In the genomic region with DNA sequence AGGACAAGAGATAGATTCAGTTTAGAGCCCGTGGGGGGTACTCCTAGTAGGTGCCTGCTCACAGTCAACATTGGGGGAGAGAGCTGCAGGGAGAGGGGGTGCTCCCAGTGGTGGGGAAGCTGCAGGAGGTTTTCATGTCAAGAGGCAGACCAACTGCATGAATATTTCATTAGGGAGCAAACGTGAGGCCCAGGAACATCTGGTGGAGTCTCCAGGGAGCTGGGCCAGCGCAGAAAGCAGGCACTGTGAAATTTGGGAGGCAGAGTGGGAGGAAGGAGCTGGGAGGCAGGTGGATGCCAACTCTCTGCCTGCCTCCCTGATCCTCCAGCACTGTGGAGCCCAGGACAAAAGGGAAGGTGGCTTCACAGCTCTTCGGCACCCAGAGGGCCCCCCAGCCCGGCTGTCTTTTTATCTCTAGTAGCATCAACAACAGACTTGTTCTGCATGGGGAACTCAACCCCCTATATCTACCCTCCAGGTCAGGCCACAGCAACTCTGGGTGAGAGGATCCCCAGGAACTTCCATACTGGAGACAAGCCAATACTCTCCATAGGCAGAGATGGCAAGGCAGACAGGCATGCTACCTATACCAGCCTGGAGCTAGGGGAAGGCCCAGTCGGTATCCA, we compare ENCODE assay signal across 16 mouse cellular contexts. TPM values are rescaled to one million over a fixed set of nuclear protein-coding genes. Genes with fewer than 3 reads are reported as not detected.
DNase-seq lines count a peak whose midpoint lies in the region; ATAC-seq and TF ChIP-seq lines count a peak whose summit lies in the region.
"Had no signal": no experiment of that assay in that cellular context is flagged by ENCODE, and none has a peak within 500 bp of the region (broad histone marks: within the 10 kb centered on the region; RNA-seq: fewer than 3 reads in every experiment).

No protein-coding gene starts in this region.

- H3K9me3 ChIP-seq in embryonic facial prominence, embryonic 15.5 days (replicated peaks) = no peaks in the 10 kb centered on the region
- H3K9me3 ChIP-seq in embryonic facial prominence, embryonic 10.5 days = no peaks in the 10 kb centered on the region
- H3K9me3 ChIP-seq in hindbrain, postnatal 0 days (ENCODE audit: low read length) = no peaks in the 10 kb centered on the region
- no peaks in the 10 kb centered on the region for H3K9me3 ChIP-seq in kidney, embryonic 15.5 days (replicated peaks)
- H3K9me3 ChIP-seq: embryonic facial prominence, embryonic 13.5 days; heart, embryonic 13.5 days had no signal

- H3K27me3 ChIP-seq in embryonic facial prominence, embryonic 15.5 days = peaks cover 21% of the 10 kb centered on the region
- H3K27me3 ChIP-seq in embryonic facial prominence, embryonic 10.5 days (replicated peaks; ENCODE audit: low read depth, poor library complexity, severe bottlenecking) = peaks cover 59% of the 10 kb centered on the region
- no peaks in the 10 kb centered on the region for H3K27me3 ChIP-seq in hindbrain, postnatal 0 days (ENCODE audit: insufficient read depth, low read length)
- H3K27me3 ChIP-seq in kidney, embryonic 15.5 days = peaks cover 64% of the 10 kb centered on the region
- H3K27me3 ChIP-seq: CH12.LX had no signal

- no peak for ATAC-seq in embryonic facial prominence, embryonic 15.5 days (ENCODE audit: insufficient number of reproducible peaks, low FRiP score, low TSS enrichment, low read depth)
- no peak for ATAC-seq in hindbrain, postnatal 0 days
- ATAC-seq in kidney, embryonic 15.5 days (replicated peaks; ENCODE audit: low FRiP score) = no peak

- no peak overlapping the region for H3K4me3 ChIP-seq in embryonic facial prominence, embryonic 15.5 days (replicated peaks)
- H3K4me3 ChIP-seq in embryonic facial prominence, embryonic 10.5 days = no peak overlapping the region
- H3K4me3 ChIP-seq in hindbrain, postnatal 0 days (ENCODE audit: low read length) = no peak overlapping the region
- H3K4me3 ChIP-seq in kidney, embryonic 15.5 days (replicated peaks) = no peak overlapping the region
- H3K4me3 ChIP-seq: embryonic facial prominence, embryonic 13.5 days; heart, embryonic 13.5 days had no signal

- 0 out of 2 replicates have a peak overlapping the region, but pooled peaks have one; percentile 3 for H3K27ac ChIP-seq in embryonic facial prominence, embryonic 15.5 days (replicated peaks)
- no peak overlapping the region for H3K27ac ChIP-seq in embryonic facial prominence, embryonic 10.5 days (replicated peaks)
- H3K27ac ChIP-seq in hindbrain, postnatal 0 days = no peak overlapping the region
- H3K27ac ChIP-seq in kidney, embryonic 15.5 days = no peak overlapping the region
- H3K27ac ChIP-seq: embryonic facial prominence, embryonic 13.5 days; heart, embryonic 13.5 days; liver, embryonic 14.5 days had no signal

- no peak overlapping the region for H3K9ac ChIP-seq in embryonic facial prominence, embryonic 15.5 days
- no peak overlapping the region for H3K9ac ChIP-seq in hindbrain, postnatal 0 days (replicated peaks; ENCODE audit: low read length)
- H3K9ac ChIP-seq in kidney, embryonic 15.5 days = no peak overlapping the region
- H3K9ac ChIP-seq: embryonic facial prominence, embryonic 13.5 days; heart, embryonic 13.5 days; liver, embryonic 14.5 days had no signal

- no peak for TF ChIP-seq CTCF in hindbrain, postnatal 0 days (IDR thresholded peaks at IDR 0.05; ENCODE audit: low read depth)

- no peaks in the 10 kb centered on the region for H3K36me3 ChIP-seq in embryonic facial prominence, embryonic 15.5 days
- no peaks in the 10 kb centered on the region for H3K36me3 ChIP-seq in embryonic facial prominence, embryonic 10.5 days (replicated peaks)
- H3K36me3 ChIP-seq in hindbrain, postnatal 0 days (ENCODE audit: insufficient read depth, low read length) = no peaks in the 10 kb centered on the region
- H3K36me3 ChIP-seq in kidney, embryonic 15.5 days = no peaks in the 10 kb centered on the region
- H3K36me3 ChIP-seq: embryonic facial prominence, embryonic 13.5 days; heart, embryonic 13.5 days had no signal

- no peak for DNase-seq in embryonic facial prominence, embryonic 10.5 days (ENCODE audit: low spot score)
- peak; percentile 43 for DNase-seq in right cerebral cortex, postnatal 25 days
- no peak for DNase-seq in right cerebral cortex, postnatal 36 days (ENCODE audit: low spot score in 2 of 2)
- DNase-seq in hindbrain, postnatal 0 days (ENCODE audit: low spot score) = no peak
- DNase-seq in adrenal gland, adult (ENCODE audit: inconsistent age in 2 of 2, low spot score in 1 of 2) = no peak
- no peak for DNase-seq in thymus, postnatal 25 days
- DNase-seq: adrenal gland, postnatal 10 days; cerebellum, postnatal 25 days; lung, postnatal 10 days; thymus, postnatal 14 days had no signal

- 42% methylated on average over 6 of the region's 6 CpGs for WGBS in embryonic facial prominence, embryonic 15.5 days
- 62% methylated on average over 6 of the region's 6 CpGs for WGBS in embryonic facial prominence, embryonic 10.5 days
- 29% methylated on average over 6 of the region's 6 CpGs for WGBS in hindbrain, postnatal 0 days
- WGBS in kidney, embryonic 15.5 days = 64% methylated on average over 6 of the region's 6 CpGs

- no peak overlapping the region for H3K4me2 ChIP-seq in embryonic facial prominence, embryonic 15.5 days (replicated peaks)
- peak overlapping the region; percentile 52 for H3K4me2 ChIP-seq in hindbrain, postnatal 0 days (ENCODE audit: low read depth, low read length)
- no peak overlapping the region for H3K4me2 ChIP-seq in kidney, embryonic 15.5 days
- H3K4me2 ChIP-seq: embryonic facial prominence, embryonic 13.5 days; heart, embryonic 13.5 days had no signal

- H3K4me1 ChIP-seq in embryonic facial prominence, embryonic 15.5 days = peaks cover 47% of the 10 kb centered on the region
- H3K4me1 ChIP-seq in embryonic facial prominence, embryonic 10.5 days = peaks cover 34% of the 10 kb centered on the region
- peaks cover 38% of the 10 kb centered on the region for H3K4me1 ChIP-seq in hindbrain, postnatal 0 days (ENCODE audit: insufficient read depth, low read length)
- H3K4me1 ChIP-seq in kidney, embryonic 15.5 days = 0 out of 2 replicates have a peak, but pooled peaks cover 3% of the 10 kb centered on the region
- H3K4me1 ChIP-seq: heart, embryonic 13.5 days had no signal

RNA-seq across cellular contexts. Expression of a gene that starts 25.8 kb away (rescaled TPM):
- polyA plus RNA-seq in embryonic facial prominence, embryonic 15.5 days (2015; fragmentation: Nextera tagmentation; extraction: Ambion mirVana) = 17.1 and 17.2 TPM in 2 replicates
- polyA plus RNA-seq in embryonic facial prominence, embryonic 10.5 days (2016; fragmentation: Nextera tagmentation; extraction: Ambion mirVana) = 15.9 and 16.4 TPM in 2 replicates
- 19.9 and 22.3 TPM in 2 replicates for total RNA-seq in hindbrain, postnatal 0 days (2014; rRNA removed)
- 18.6 and 20.6 TPM in 2 replicates for polyA plus RNA-seq in hindbrain, postnatal 0 days (2015; fragmentation: Nextera tagmentation; extraction: Ambion mirVana)
- 18.1 and 21.0 TPM in 2 replicates for polyA plus RNA-seq in kidney, embryonic 15.5 days (2015; fragmentation: Nextera tagmentation; extraction: Ambion mirVana)

RNA-seq across cellular contexts. Expression of a gene that starts 50.5 kb away (rescaled TPM):
- polyA plus RNA-seq in embryonic facial prominence, embryonic 15.5 days (2015; fragmentation: Nextera tagmentation; extraction: Ambion mirVana) = 6.2 and 6.4 TPM in 2 replicates
- 1.7 and 2.3 TPM in 2 replicates for polyA plus RNA-seq in embryonic facial prominence, embryonic 10.5 days (2016; fragmentation: Nextera tagmentation; extraction: Ambion mirVana)
- 9.2 and 10.0 TPM in 2 replicates for total RNA-seq in hindbrain, postnatal 0 days (2014; rRNA removed)
- polyA plus RNA-seq in hindbrain, postnatal 0 days (2015; fragmentation: Nextera tagmentation; extraction: Ambion mirVana) = 12.4 and 12.6 TPM in 2 replicates
- 3.5 and 3.6 TPM in 2 replicates for polyA plus RNA-seq in kidney, embryonic 15.5 days (2015; fragmentation: Nextera tagmentation; extraction: Ambion mirVana)
